Comparison of ENCODE assay signal across 10 mouse cellular contexts in the genomic region with DNA sequence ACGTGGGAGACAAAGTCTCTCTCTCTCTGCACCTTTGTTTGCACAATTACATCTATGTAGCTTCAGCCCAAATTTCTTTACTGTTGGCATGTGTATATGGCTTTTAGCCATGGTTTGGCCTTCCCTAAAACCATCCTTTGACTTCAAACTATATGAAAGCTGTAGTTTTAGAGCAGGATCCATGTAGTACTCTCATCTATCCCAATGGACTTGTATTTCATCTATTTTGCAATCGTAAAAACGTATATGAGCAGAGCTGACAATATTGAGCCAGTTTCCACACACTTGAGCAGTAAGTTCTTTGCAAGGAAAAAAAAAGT. TPM values are rescaled to one million over a fixed set of nuclear protein-coding genes. Genes with fewer than 3 reads are reported as not detected.
A peak's percentile ranks its signal among the peaks of the same experiment; 100 is the strongest.
DNase-seq lines count a peak whose midpoint lies in the region; ATAC-seq and TF ChIP-seq lines count a peak whose summit lies in the region.
"Had no signal": no experiment of that assay in that cellular context is flagged by ENCODE, and none has a peak within 500 bp of the region (broad histone marks: within the 10 kb centered on the region; RNA-seq: fewer than 3 reads in every experiment).

No protein-coding gene starts in this region.

- TF ChIP-seq CTCF in layer of hippocampus, adult 2 months (conservative IDR thresholded peaks at IDR 0.05), result no peak
- TF ChIP-seq CTCF in midbrain, postnatal 0 days (IDR thresholded peaks at IDR 0.05), result no peak

- H3K27ac ChIP-seq in layer of hippocampus, adult 2 months, result peak overlapping the region; percentile 78
- peak overlapping the region; percentile 60 for H3K27ac ChIP-seq in embryonic facial prominence, embryonic 13.5 days
- no peak overlapping the region for H3K27ac ChIP-seq in intestine, embryonic 14.5 days (ENCODE audit: low read depth)
- peak overlapping the region; percentile 82 for H3K27ac ChIP-seq in midbrain, postnatal 0 days (ENCODE audit: low read depth, low read length)

- H3K9me3 ChIP-seq in embryonic facial prominence, embryonic 13.5 days, result peaks cover 5% of the 10 kb centered on the region; the same call in 1 of the 2 replicates
- H3K9me3 ChIP-seq in intestine, embryonic 14.5 days (ENCODE audit: control insufficient read depth, low read length), result no peaks in the 10 kb centered on the region
- H3K9me3 ChIP-seq in midbrain, postnatal 0 days (ENCODE audit: low read length), result no peaks in the 10 kb centered on the region

- intact Hi-C loops in left cerebral cortex, postnatal 4 days (cut with DNase I), result no loop called here

- peaks cover 32% of the 10 kb centered on the region for H3K36me3 ChIP-seq in embryonic facial prominence, embryonic 13.5 days
- H3K36me3 ChIP-seq in intestine, embryonic 14.5 days (ENCODE audit: control insufficient read depth, insufficient read depth, low read length), result peaks cover 8% of the 10 kb centered on the region; the same call in 1 of the 2 replicates
- peaks cover 6% of the 10 kb centered on the region; the same call in 1 of the 2 replicates for H3K36me3 ChIP-seq in midbrain, postnatal 0 days (ENCODE audit: insufficient read depth, low read length)

- H3K27me3 ChIP-seq in embryonic facial prominence, embryonic 13.5 days, result no peaks in the 10 kb centered on the region
- H3K27me3 ChIP-seq in intestine, embryonic 14.5 days (replicated peaks; ENCODE audit: control insufficient read depth, insufficient read depth, low read length), result no peaks in the 10 kb centered on the region
- H3K27me3 ChIP-seq in midbrain, postnatal 0 days (ENCODE audit: insufficient read depth, low read length), result no peaks in the 10 kb centered on the region

- WGBS in embryonic facial prominence, embryonic 13.5 days, result 55% methylated on average over 3 of the region's 3 CpGs
- WGBS in intestine, embryonic 14.5 days, result 58% methylated on average over 3 of the region's 3 CpGs
- 49% methylated on average over 3 of the region's 3 CpGs for WGBS in midbrain, postnatal 0 days

- H3K4me1 ChIP-seq in embryonic facial prominence, embryonic 13.5 days, result peaks cover 10% of the 10 kb centered on the region
- peaks cover 3% of the 10 kb centered on the region; the same call in 1 of the 2 replicates for H3K4me1 ChIP-seq in intestine, embryonic 14.5 days (replicated peaks; ENCODE audit: control insufficient read depth, insufficient read depth, low read length)
- H3K4me1 ChIP-seq in midbrain, postnatal 0 days (ENCODE audit: insufficient read depth, low read length), result no peaks in the 10 kb centered on the region

- H3K4me3 ChIP-seq in layer of hippocampus, adult 2 months, result peak overlapping the region; percentile 83
- H3K4me3 ChIP-seq in embryonic facial prominence, embryonic 13.5 days, result peak overlapping the region; percentile 66
- H3K4me3 ChIP-seq in intestine, embryonic 14.5 days (ENCODE audit: low read depth, low read length), result peak overlapping the region; percentile 48
- H3K4me3 ChIP-seq in midbrain, postnatal 0 days (ENCODE audit: low read depth, low read length), result peak overlapping the region; percentile 56
- H3K4me3 ChIP-seq: myocyte had no signal

- no peak for ATAC-seq in embryonic facial prominence, embryonic 13.5 days (ENCODE audit: insufficient number of reproducible peaks, insufficient read depth, low FRiP score, low TSS enrichment, low read depth)
- ATAC-seq in intestine, embryonic 14.5 days (replicated peaks; ENCODE audit: low FRiP score, low TSS enrichment, low read depth), result peak; percentile 14; the same call in 1 of the 2 replicates
- ATAC-seq in midbrain, postnatal 0 days (ENCODE audit: low FRiP score), result no peak

- peak overlapping the region; percentile 86 for H3K9ac ChIP-seq in embryonic facial prominence, embryonic 13.5 days
- peak overlapping the region; percentile 33 for H3K9ac ChIP-seq in intestine, embryonic 14.5 days (ENCODE audit: low read length)
- H3K9ac ChIP-seq in midbrain, postnatal 0 days (replicated peaks; ENCODE audit: low read length, poor library complexity, severe bottlenecking), result 0 out of 2 replicates have a peak overlapping the region, but pooled peaks have one; percentile 69

- peak overlapping the region; percentile 73 for H3K4me2 ChIP-seq in embryonic facial prominence, embryonic 13.5 days
- peak overlapping the region; percentile 61 for H3K4me2 ChIP-seq in intestine, embryonic 14.5 days (ENCODE audit: low read length)
- H3K4me2 ChIP-seq in midbrain, postnatal 0 days (ENCODE audit: low read depth, low read length, poor library complexity, severe bottlenecking), result peak overlapping the region; percentile 95

- DNase-seq in layer of hippocampus, adult 2 months (ENCODE audit: low spot score in 2 of 2), result no peak
- no peak for DNase-seq in layer of hippocampus, adult 9-10 months (ENCODE audit: low spot score)
- DNase-seq in intestine, embryonic 14.5 days (ENCODE audit: low spot score), result no peak
- DNase-seq in midbrain, postnatal 0 days (ENCODE audit: low spot score), result no peak
- no peak for DNase-seq in left cerebral cortex, postnatal 4 days
- no peak for DNase-seq in cerebellum, postnatal 36 days
- DNase-seq in B cell, adult 2 months, result no peak

RNA-seq across cellular contexts. Expression of a gene that starts 0.3 kb away (rescaled TPM):
- 10 to 100 TPM; 24.3 to 33.1 TPM for total RNA-seq in layer of hippocampus, adult 2 months (2021)
- polyA plus RNA-seq in embryonic facial prominence, embryonic 13.5 days (2015; fragmentation: Nextera tagmentation; extraction: Ambion mirVana), result 38.4 and 39.8 TPM in 2 replicates
- polyA plus RNA-seq in intestine, embryonic 14.5 days (2014; fragmentation: Nextera tagmentation; extraction: Ambion mirVana), result 19.3 and 20.3 TPM in 2 replicates
- total RNA-seq in midbrain, postnatal 0 days (2014; rRNA removed), result 20.1 and 25.0 TPM in 2 replicates
- 15.6 and 16.9 TPM in 2 replicates for polyA plus RNA-seq in midbrain, postnatal 0 days (2015; fragmentation: Nextera tagmentation; extraction: Ambion mirVana)
- 10 to 100 TPM; 29.7 to 32.4 TPM for total RNA-seq in left cerebral cortex, postnatal 4 days (2021)
- polyA plus RNA-seq: myocyte had no signal

RNA-seq across cellular contexts. Expression of a gene that starts 30.5 kb away (rescaled TPM):
- 1 to 10 TPM; 1.4 to 1.6 TPM for total RNA-seq in layer of hippocampus, adult 2 months (2021)
- 19.9 and 20.7 TPM in 2 replicates for polyA plus RNA-seq in embryonic facial prominence, embryonic 13.5 days (2015; fragmentation: Nextera tagmentation; extraction: Ambion mirVana)
- 13.1 and 14.4 TPM in 2 replicates for polyA plus RNA-seq in intestine, embryonic 14.5 days (2014; fragmentation: Nextera tagmentation; extraction: Ambion mirVana)
- 5.8 and 7.1 TPM in 2 replicates for total RNA-seq in midbrain, postnatal 0 days (2014; rRNA removed)
- 5.8 and 6.2 TPM in 2 replicates for polyA plus RNA-seq in midbrain, postnatal 0 days (2015; fragmentation: Nextera tagmentation; extraction: Ambion mirVana)
- 10 to 100 TPM; 10.8 to 10.9 TPM for total RNA-seq in left cerebral cortex, postnatal 4 days (2021)

RNA-seq across cellular contexts. Expression of a gene that starts 36.7 kb away (rescaled TPM):
- total RNA-seq in layer of hippocampus, adult 2 months (2021), result not detected
- not detected in 2 replicates for polyA plus RNA-seq in embryonic facial prominence, embryonic 13.5 days (2015; fragmentation: Nextera tagmentation; extraction: Ambion mirVana)
- 0.73 TPM in 1 of 2 replicates, not detected in the other for polyA plus RNA-seq in intestine, embryonic 14.5 days (2014; fragmentation: Nextera tagmentation; extraction: Ambion mirVana)
- total RNA-seq in midbrain, postnatal 0 days (2014; rRNA removed), result not detected in 2 replicates
- polyA plus RNA-seq in midbrain, postnatal 0 days (2015; fragmentation: Nextera tagmentation; extraction: Ambion mirVana), result 0.83 TPM in 1 of 2 replicates, not detected in the other
- not detected for total RNA-seq in left cerebral cortex, postnatal 4 days (2021)
- polyA plus RNA-seq: myocyte, Patski had no signal

RNA-seq across cellular contexts. Expression of a gene that starts 57.3 kb away (rescaled TPM):
- 1 to 10 TPM; 1.9 to 2.6 TPM for total RNA-seq in layer of hippocampus, adult 2 months (2021)
- 0.89 and 1.0 TPM in 2 replicates for polyA plus RNA-seq in embryonic facial prominence, embryonic 13.5 days (2015; fragmentation: Nextera tagmentation; extraction: Ambion mirVana)
- polyA plus RNA-seq in intestine, embryonic 14.5 days (2014; fragmentation: Nextera tagmentation; extraction: Ambion mirVana), result 0.26 and 0.55 TPM in 2 replicates
- total RNA-seq in midbrain, postnatal 0 days (2014; rRNA removed), result 0.38 and 0.49 TPM in 2 replicates
- polyA plus RNA-seq in midbrain, postnatal 0 days (2015; fragmentation: Nextera tagmentation; extraction: Ambion mirVana), result 0.60 and 0.72 TPM in 2 replicates
- total RNA-seq in left cerebral cortex, postnatal 4 days (2021), result under 1 TPM; 0.89 to 0.96 TPM
- polyA plus RNA-seq: myocyte had no signal

RNA-seq across cellular contexts. Expression of a gene that starts 57.9 kb away (rescaled TPM):
- total RNA-seq in layer of hippocampus, adult 2 months (2021), result 10 to 100 TPM; 17.2 to 18.8 TPM
- polyA plus RNA-seq in embryonic facial prominence, embryonic 13.5 days (2015; fragmentation: Nextera tagmentation; extraction: Ambion mirVana), result 13.5 and 14.4 TPM in 2 replicates
- polyA plus RNA-seq in intestine, embryonic 14.5 days (2014; fragmentation: Nextera tagmentation; extraction: Ambion mirVana), result 7.7 and 8.9 TPM in 2 replicates
- 20.6 and 22.2 TPM in 2 replicates for total RNA-seq in midbrain, postnatal 0 days (2014; rRNA removed)
- polyA plus RNA-seq in midbrain, postnatal 0 days (2015; fragmentation: Nextera tagmentation; extraction: Ambion mirVana), result 12.9 and 13.0 TPM in 2 replicates
- 10 to 100 TPM; 23.7 to 24.4 TPM for total RNA-seq in left cerebral cortex, postnatal 4 days (2021)

Comparison
In these comparisons a context has a peak if more than half of its experiments do, and no peak if none do; other contexts are left out.
1. H3K9ac ChIP-seq: peak in every context shown above with its lines; median percentile 86 in embryonic facial prominence, embryonic 13.5 days; 69 in midbrain, postnatal 0 days; 33 in intestine, embryonic 14.5 days.